Mouse (Mus musculus) cerebellum, adult 11-12 months (tissue): Measurements from ENCODE around the gene Casr.

Experiments
- DNase-seq: peaks from one replicate; pipeline ENCODE4 v3.0.0; 2022

The Casr gene

DNA sequence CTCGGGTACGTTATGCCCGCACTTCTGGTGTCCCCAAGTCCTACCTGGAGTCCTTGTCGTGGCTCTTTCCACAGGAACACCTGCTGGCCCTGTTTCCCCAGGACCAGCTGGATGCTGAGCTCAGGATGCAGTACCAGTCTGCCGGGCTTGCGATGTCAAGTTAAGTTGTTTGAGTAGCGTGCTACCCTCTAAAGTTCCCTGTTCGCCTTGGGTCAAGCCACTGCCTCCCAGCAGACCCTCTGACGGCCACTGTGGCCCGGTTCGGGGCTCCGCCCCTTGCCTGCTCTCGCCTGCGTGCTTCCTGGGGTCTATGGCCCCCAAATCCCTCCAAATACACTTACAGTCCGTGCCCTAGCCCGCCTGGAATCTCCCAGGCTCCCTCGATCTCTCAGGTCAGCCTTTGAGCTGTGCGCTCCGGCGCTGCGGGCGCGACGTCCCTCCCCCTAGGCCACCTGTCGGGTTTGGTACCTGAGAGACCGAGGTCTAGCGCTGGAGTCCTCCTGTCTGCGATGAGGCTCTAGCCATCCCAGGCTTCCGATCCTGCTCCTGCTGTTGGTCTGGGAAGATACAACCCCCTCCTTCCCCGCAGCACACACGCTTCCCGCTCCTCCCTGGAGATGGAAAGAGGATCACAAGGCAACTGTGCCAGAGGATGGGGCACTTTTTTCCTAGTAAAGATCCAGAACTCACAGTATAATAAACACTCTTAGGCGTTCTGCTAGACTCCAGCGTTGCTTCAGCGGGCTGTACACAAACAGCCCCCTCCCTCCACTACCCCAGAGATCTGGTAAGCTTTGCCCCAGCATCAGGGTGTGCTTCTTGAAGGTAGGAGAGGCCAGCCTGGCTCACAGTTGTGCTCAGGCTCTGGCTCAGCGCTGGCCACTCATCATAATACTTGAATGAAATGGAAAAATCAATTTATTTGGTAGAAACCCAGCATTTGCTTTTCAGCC, at the start of gene Casr:
TSS of gene Casr (minus strand) at position 756 of the 953 bp plus-strand sequence.
- DNase-seq: no peak

DNA sequence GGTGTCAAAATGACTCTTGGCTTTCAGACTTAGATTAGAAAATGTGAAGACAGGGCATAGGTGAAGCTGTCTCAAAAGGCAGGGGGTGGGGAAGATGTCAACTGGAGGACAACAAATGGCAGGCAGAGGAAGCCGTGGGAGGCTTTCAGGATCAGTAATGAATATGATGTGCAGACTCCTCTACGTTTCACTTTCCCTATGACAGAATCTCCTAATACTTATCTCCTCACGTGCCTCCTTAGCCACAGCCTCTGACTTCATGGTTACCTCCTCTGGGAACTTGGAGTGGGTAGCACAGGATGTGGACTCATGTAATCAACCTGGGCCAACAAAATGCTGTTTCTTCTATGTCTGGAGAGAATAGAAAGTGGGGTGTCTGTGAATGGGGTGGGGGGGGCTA, 40.7 kb upstream of the Casr start:
- no peak for DNase-seq

DNA sequence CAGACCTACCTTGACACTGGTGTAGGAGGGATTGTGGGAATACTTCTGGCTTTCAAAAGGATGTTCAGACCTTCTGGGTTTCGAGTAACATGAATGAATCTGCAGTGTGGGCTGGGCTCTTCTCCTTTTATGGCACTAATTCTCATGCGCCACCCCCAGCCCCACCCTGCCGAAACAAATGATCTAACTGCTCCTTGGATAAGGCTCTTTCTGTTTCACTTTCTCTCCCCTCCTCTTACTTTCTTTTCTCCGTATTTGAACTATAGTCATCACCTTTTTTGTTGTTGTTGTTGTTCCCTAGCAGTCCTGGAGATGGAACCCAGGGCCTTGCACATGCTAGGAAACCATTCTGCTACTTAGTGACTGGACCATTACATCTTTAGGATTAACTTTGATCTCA, 36.3 kb upstream of the Casr start:
- no peak for DNase-seq

DNA sequence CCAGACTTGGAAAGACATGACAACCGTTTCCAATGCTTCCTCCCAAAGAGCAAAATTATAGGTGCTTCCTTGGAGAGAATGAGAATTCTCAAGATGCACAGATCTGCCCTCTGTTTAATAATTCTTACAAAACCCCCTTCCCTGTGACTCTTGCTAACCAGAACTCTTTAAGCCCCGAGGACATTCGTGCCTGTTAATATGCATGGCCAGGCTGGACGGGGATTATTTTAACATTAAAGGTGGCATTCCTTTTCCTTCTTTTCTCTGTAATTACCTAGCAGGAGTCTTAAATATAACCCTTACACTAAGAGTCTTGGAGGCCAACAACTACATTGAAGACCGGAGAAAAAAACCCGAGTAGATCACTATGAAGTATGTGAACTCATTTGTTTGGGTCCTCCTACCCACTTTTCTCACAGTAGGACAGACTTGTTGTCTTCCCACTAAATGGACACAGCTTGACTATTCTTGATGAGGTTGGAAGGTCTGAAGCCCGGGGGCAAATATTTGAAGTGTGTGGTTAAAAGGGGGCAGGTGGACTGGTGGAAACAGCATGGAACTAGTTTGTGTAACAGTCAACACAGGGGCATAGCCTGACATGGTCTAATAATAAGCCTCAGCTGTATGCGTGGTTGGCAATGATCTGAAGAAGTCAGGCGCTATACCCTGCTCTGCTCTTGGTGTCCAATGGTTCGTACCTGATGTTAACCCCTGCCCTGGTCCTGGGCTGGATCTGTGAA, 34.9 kb upstream of the Casr start:
- DNase-seq: no peak

DNA sequence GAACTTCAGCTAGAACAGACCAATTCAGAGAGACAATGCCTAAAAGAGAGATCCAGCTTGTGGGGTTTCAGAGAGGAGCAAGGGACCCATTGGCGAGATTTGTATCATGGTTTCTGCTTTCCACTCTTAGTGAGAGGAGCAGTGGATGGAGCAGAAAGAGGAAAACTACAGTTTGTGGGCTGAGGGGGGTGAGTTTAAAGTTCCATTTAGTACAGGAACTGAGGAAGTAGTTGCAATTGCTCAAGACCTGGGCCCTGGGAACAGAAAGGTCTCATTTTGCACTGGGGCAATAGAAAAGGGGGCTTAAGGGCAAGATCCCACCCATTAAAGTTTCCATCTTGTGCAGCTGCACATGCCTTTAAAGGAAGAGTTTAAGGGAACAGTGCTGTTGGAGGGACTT, 28.0 kb upstream of the Casr start:
- no peak for DNase-seq

DNA sequence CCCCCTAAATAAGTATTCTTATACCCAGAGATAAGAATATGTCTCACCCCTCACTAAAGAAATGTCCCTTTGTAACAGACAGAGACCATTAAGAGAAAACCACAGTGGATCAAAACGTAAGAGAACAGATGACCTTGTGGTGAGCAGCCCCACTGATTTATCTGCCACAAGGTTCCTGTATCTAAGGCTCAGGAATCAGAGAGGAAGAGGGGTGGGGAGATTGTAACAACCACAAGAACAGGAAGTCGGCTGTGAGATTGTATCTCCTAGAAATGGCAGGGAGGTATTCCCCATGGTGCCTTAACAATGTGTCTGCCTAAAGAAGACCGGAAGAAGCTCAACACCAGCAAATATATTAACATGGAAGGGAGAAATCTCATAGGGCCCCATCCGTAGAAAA, 26.0 kb upstream of the Casr start:
- DNase-seq: no peak

DNA sequence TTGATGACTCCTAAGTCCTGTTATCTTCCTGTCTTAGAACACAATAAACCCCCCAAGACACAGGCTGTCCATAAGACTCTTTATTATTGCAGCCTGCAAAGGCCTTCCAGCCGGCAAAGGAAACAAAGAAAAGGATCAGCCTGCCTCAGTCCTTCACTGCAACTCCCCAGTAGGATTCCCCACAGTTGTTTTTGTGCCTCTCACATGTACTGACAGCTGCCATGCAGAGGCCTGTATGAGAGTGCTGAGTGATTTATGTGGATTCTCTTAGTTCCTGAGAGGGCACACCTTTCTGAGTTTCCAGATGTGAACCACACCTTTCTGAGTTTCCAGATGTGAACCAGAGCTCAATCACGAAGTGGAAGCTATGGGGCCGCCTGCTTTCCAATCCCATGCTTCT, 20.1 kb upstream of the Casr start:
- no peak for DNase-seq

DNA sequence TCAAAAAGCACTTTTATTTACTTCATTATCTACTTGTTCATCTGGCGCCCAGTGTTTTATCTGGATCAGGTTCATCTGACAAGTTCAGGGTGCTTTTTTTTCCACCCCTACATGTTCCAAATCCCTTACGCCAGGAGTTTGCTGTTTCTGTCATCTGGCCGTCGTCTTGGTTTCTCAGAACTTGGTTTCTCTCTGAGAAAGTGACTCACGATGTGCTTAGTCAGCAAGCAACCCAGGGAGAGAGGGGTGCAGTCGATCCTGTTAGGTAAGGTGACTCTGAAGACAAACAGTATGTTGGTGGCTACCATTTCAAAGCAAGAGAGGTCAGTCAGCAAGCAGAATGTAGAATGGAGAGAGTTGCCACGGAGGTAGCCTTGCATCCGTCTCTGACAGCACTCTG, 10.0 kb upstream of the Casr start:
- no peak for DNase-seq

DNA sequence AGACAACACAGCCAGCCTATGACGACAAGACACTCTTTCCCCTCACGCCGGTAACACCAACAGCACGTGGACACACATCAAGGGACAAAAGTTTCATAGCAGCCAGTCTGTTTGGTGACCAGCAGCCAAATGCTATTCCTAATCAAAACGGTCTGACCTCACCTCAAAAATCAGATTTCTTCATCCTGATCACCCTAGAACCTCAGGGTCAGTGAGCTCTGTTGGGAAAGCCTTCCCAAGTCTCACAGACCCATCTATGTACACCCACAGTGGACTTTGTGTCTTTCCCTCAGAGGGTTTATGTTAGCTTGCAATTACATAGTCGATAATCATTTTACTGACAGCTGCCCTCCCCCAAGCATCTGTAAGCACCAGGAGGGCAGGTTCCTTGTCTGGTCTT, 2.4 kb downstream of the Casr start:
- no peak for DNase-seq

DNA sequence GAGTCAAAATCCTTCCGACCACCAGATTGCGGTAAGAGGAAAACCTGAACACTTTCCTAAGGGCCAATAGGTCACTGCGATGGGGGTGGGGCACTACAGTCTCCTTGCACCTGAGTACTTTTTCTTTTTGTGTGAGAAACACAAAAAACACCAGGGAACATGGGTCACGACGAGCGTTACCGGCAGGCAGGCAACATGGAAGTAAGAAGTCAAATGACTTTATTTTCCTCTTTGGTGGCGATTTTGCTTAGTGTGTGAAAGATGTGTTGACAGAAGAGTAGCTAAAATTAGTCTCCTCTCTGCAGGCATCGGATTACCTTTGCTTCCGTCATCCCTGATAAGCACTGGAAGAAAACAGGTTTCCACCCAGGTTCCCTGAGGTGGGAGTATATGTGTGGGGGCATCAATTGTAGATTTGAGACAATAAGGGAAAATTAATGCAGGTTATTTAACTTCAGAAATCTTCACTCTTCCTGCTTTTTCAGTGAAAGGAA, 6.2 kb downstream of the Casr start:
- DNase-seq: no peak

DNA sequence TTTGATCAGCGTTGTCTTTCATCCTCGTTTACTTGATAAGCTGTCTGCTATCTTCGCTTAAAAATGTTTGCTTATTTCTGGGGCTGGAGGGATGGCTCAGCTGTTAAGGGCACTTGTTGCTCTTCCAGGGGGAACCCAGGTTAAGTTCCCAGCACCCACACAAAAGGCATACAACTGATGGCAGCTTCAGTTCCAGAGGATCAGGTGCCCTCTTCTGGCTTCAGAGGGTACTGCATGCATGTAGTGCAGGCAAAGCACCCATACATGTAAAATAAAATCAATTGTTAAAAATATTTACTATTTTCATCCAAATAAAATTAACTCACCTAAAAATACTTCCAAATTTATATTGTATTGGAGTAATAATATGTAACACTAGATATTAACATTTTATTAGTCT, 8.3 kb downstream of the Casr start:
- no peak for DNase-seq

DNA sequence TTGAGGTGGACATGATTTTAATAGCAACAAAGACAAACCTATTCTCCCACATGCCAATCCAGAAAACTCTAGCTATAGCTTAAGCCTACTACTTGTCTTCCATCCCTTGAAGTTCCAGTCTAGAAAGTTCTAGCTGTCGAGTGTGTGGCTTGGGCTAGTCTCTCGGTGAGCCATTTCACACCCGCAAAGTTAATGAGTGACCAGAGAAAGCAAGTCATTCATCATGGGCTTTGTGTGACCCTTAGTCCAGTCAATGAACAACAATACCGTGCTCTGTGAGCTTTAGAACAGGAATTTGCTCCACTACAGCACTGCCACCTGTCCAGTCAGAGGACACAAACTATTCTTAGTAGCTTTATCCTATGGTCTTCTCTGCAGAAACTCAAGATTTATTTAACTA, 16.6 kb downstream of the Casr start:
- no peak for DNase-seq

DNA sequence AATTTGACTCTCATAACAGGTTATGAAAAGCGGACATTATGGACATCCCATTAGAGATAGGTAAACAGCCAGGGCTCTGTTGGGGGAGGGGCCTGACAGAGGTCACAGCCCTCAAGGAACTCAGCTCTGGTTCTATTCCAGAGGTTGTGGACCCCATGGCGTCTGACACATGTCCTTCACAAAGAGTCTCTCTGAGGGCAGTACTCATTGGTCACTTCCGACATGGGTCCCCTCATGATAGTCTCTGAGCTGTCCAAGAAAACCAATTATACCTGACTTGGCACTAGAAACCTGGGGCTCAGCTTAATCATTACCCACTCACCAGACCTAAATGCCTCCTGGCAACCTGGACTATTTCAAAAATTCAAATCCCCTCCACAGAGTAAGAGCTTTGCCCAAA, 18.9 kb downstream of the Casr start:
- DNase-seq: no peak

DNA sequence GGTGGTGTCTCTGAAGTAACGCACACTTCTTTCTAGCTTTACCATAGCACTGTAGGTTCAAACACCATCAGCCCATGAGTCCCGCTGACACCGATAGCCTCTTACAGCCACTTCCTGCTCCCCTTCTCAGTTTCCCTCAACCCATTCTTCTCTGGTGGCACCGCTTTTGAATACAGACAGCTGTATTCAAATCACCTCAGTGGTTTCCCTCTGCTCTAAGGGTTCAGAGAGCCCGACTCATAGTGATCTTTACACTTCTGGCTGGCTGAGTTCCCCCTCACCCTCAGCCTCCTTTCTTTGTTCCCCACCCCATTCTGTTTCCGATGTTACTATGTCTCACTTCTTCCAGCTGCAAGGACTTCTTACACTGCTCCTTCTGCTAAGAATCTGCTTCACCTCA, 21.1 kb downstream of the Casr start:
- DNase-seq: no peak

DNA sequence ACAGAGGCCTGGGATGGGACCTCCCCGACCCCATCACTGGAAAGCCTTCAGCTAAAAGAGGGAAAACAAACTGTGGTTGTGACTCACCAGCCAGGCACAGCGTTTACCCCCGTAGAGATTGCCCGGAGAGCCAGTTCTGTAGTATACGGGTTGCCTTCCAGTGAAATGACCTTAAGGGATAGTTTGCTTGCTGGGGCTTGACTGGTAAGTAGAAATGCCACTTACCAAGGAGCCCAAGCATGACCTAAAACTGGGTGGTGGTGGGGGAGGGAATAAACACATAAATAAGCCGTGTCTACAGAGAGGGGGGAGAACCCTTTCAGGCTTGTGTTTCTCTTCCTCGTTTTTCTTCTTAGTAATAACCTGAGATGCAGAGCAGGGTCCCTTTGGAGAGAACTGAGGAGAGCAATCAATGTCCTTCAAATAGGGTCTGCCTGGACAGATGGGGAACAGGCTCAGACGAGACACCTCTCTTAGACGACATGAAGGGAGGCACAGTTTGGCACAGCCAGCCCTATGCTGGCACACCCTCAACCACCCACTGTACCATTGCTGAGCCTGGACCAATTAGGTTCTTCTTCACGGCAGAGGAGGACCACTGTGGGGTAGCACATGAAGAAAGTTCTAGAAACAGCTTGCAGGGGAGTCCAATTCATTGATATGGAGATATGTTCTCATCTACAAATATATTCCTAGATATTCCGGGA, 28.8 kb downstream of the Casr start:
- no peak for DNase-seq

DNA sequence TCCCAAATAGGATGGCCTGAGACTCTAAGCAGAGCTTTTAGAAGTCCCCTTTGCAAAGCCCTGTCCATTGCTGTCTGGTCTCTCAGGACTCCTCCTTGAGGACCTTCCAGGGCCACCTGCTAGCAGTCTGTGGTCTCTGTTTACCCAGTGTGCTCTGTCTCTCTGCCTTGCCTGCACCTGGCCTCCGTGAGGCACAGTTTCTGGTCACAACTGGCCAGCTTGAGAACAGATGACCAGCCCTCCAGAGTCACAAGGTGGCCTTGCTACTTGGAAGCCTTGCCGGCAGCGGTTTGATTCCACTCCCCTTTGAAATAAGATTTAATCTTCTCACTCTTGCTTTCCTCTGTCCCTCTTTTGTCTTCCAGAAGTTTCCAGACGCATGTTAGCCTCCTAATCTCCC, 29.9 kb downstream of the Casr start:
- DNase-seq: no peak

DNA sequence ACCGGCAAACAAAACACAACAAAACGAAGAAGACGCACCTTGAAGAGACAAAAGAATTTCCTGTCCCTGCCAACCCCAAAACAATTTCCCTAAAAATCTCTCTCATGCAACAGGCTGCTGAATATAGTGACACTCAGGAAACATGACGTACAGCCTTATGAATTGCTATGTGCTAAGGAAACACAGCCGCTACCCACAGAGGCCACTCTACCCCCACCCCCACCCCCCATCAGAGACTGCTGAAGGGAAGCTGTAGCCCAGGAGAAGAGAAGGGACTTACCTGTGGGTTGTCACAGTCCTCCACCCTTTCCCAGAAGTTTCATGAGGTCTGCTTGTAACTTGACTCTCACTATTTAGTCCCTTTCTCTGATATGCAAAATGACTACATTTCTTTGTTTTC, 30.3 kb downstream of the Casr start:
- DNase-seq: no peak

DNA sequence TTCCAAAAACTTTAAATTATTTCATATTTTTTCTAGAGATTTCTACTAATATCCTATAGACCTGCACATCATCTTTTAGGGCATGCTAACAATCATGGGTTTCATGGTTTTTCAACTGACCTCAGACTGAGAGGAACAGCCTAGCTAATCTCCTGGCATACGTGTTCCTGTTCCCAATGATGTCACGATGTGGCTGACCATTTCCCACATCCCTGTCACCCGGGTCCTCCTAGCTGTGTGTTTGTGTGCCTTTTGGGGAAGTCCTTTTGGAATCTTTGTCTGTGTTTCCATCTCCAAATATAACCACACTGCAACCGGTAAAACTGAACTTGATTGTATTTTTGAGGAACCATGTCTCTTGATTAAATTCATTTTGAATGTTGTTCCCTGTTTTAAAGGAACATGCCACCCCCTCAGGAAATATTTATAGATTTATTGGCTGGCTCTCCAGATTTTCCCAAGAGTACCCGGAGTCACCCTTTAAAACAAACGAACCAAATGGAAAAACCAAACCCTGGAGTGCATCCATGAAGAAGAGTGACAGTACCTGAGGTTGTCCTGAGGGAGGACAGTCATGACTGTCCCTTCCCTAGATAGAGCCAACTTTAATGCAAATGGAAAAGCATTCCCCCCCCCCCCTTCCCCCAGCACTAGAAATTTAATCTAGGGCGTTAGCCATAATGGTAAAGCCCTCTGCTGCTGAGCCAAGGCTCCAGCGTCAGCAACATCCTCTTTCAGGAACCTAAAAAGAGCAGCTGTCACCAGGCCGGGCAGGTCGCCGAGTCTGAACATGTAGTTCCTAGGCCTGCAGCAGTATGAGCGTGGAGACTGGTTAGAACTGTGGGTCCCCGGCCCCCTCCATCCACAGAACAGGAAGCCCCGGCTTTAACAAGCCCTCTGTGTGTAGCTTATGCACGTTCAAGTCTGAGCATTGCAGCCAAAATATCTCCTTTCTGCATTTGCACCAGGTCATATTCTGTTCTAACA, 31.1 kb downstream of the Casr start:
- no peak for DNase-seq

DNA sequence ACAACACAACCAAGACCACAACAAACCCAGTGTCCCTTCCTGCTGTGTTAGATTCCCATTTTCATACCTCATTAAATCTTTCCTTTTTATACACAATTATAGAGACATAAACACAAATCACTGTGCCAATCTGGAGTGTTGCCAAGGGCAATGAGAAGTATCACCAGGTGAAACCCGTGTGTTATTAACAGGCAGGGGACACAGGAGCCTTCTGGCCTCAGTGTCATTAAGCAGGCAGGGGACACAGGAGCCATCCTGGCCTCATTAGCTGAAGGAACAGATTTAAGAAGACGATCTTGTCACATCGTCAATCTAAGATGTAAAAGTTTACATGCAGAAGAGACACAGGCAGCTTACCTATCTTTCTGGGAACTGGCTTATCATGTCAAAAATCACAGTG, 33.1 kb downstream of the Casr start:
- DNase-seq: no peak

DNA sequence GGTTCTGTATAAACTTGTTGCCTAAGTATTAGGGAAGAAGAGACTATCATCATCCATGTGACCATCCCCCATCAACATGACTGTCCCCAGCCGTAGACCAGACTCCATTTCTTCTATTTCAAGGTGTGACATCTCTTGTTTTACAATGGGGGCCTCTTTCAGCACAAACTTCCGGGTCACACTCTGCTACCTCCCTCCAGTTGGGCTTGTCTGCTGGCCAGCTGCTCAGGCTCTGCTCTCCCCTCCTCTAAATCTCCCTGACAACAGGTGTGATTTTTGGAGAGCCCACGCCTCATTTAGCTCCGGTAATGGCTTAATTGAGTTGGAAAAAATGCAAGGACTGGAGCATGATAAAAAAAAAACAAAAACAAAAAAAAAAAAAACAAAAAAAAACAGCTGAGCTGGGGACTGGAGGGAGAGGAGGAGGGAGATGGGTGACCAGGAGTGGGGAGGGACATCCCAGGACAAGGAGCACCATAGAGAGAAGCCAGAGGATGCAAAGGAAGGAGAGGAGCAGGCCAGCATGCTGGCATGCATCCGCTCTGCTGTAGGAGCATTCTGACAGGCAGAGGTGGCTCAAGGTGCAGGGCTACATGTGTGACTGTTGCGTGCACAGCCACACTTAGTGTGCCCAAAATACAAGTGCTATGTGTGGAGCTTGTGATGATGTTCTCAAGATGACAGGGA, 35.2 kb downstream of the Casr start:
- DNase-seq: no peak

DNA sequence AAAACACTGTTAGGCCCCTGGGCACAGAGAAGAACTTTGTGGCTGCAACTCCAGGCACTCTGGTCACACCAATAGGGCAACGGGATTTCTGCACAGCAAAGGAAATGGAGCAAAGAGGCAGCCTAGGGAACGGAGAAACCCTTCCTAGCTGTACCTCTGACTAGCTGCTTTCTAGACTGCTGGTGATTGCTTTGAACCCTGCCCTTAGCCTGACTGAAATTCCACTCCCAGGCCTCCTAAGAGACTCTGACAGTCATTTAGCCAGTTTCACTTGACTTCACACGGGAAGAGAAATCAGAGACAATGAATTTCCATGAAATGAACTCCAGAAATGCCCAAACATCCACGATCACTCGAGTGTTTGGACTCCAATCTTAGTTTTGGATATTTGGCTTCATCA, 38.8 kb downstream of the Casr start:
- no peak for DNase-seq

DNA sequence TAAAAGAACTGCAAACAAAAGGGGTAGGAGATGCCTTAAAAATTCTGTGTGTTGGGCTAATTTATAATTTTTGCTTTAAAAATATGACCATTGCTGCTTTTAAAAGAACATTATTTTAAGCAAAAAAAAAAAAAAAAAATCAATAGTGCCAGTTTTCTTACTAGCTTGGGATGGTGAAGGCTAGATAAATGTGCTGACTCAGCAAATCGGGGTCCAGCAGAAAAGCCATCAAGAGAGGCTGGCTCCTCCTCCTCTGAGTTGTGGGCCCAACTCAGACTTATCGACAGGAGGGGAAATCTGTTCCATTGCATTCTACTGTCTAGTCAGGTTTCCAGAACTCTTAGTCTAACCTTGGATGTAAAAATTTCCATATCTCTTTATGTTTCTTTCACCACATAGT, 45.6 kb downstream of the Casr start:
- DNase-seq: no peak
